Mouse (Mus musculus) stomach, postnatal 0 days (tissue): Measurements from ENCODE around the gene Mxd1.

Experiments
- CTCF ChIP-seq: IDR thresholded peaks from 2 replicates; pipeline ENCODE4 v1.5.1; 2016; ENCODE audit warnings: antibody characterized with exemption, low read depth, mild to moderate bottlenecking, moderate library complexity
- EP300 ChIP-seq: optimal IDR thresholded peaks from 2 replicates; pipeline ENCODE3; 2016; ENCODE audit warnings: antibody characterized with exemption

DNA sequence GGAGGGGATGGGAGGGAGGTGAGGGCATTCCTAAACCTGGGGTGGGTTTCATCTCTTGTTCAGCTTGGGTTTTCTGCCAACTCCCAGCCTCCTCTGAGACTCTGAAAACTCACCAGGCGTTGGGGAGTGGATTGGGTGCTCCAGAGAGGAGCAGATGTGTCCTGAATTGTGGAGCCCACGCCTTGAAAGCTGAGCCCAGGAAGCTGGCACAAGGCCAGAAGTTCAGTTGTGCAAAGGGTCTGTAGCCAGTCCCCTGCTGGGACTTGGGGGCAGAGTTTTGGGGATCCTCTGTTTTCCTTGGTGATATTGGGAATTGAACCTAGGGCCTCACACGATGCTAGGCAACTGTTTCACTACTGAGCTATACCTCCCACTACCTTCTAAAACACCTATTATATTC is 38.8 kb downstream of the Mxd1 start:
- TF ChIP-seq CTCF: no peak
- no peak for TF ChIP-seq EP300
